26 mouse cellular contexts compared by ENCODE assay signal in genomic region chr3:36774023-36774422, GRCm38 (mm10).
DNase-seq lines count a peak whose midpoint lies in the region; ATAC-seq and TF ChIP-seq lines count a peak whose summit lies in the region.
"Had no signal": no experiment of that assay in that cellular context is flagged by ENCODE, and none has a peak within 500 bp of the region (broad histone marks: within the 10 kb centered on the region; RNA-seq: fewer than 3 reads in every experiment).

No protein-coding gene starts in this region.

- H3K9ac ChIP-seq in hindbrain, embryonic 12.5 days: no peak overlapping the region
- H3K9ac ChIP-seq in hindbrain, postnatal 0 days (replicated peaks; ENCODE audit: low read length): no peak overlapping the region
- H3K9ac ChIP-seq: embryonic facial prominence, embryonic 15.5 days; heart, embryonic 13.5 days; limb, embryonic 13.5 days; liver, embryonic 13.5 days; neural tube, embryonic 12.5 days had no signal

- TF ChIP-seq POLR2A in brain, embryonic 14.5 days (IDR thresholded peaks at IDR 0.05; ENCODE audit: borderline replicate concordance, extremely low read depth, insufficient read depth, insufficient read length, poor library complexity, severe bottlenecking): no peak

- H3K4me1 ChIP-seq in hindbrain, embryonic 12.5 days: no peaks in the 10 kb centered on the region
- H3K4me1 ChIP-seq in hindbrain, embryonic 10.5 days (replicated peaks): no peaks in the 10 kb centered on the region
- H3K4me1 ChIP-seq in hindbrain, postnatal 0 days (ENCODE audit: insufficient read depth, low read length): no peaks in the 10 kb centered on the region
- H3K4me1 ChIP-seq: embryonic facial prominence, embryonic 15.5 days; heart, embryonic 13.5 days; liver, embryonic 13.5 days; neural tube, embryonic 12.5 days had no signal

- no peak for DNase-seq in hindbrain, embryonic 10.5 days (ENCODE audit: low spot score)
- DNase-seq in brain, embryonic 14.5 days (ENCODE audit: low read depth): peak; percentile 73
- DNase-seq in hindbrain, postnatal 0 days (ENCODE audit: low spot score): peak; percentile 70
- DNase-seq in retina, embryonic 14.5 days (ENCODE audit: low spot score): peak; percentile 63
- DNase-seq in cerebellum, adult 9-10 months: no peak
- no peak for DNase-seq in lung, postnatal 25 days (ENCODE audit: low spot score)
- DNase-seq: adrenal gland, postnatal 10 days; B cell, adult 2 months; cerebellum, adult 2 months; cerebellum, postnatal 36 days; gastrocnemius, postnatal 10 days; heart, postnatal 14 days; kidney, adult 18-20 months; layer of hippocampus, adult 9-11 months; liver, embryonic 13.5 days; lung, adult 2 months; lung, postnatal 14 days; right cerebral cortex, postnatal 14 days had no signal

- peak; percentile 43; the same call in 1 of the 2 replicates for ATAC-seq in hindbrain, embryonic 12.5 days (ENCODE audit: low FRiP score)
- 0 out of 2 replicates have a peak, but pooled peaks have one; percentile 40 for ATAC-seq in hindbrain, postnatal 0 days
- ATAC-seq: forebrain, embryonic 16.5 days; inflammation-experienced regulatory T-cells, adult 6 months had no signal

- no peak overlapping the region for H3K4me2 ChIP-seq in hindbrain, embryonic 12.5 days (replicated peaks)
- no peak overlapping the region for H3K4me2 ChIP-seq in hindbrain, postnatal 0 days (ENCODE audit: low read depth, low read length)
- H3K4me2 ChIP-seq: embryonic facial prominence, embryonic 15.5 days; heart, embryonic 13.5 days; limb, embryonic 13.5 days; liver, embryonic 13.5 days; neural tube, embryonic 12.5 days had no signal

- H3K4me3 ChIP-seq in hindbrain, embryonic 12.5 days: no peak overlapping the region
- H3K4me3 ChIP-seq in hindbrain, embryonic 10.5 days: no peak overlapping the region
- no peak overlapping the region for H3K4me3 ChIP-seq in hindbrain, postnatal 0 days (ENCODE audit: low read length)
- H3K4me3 ChIP-seq: embryonic facial prominence, embryonic 15.5 days; heart, embryonic 13.5 days; limb, embryonic 13.5 days; liver, embryonic 13.5 days; neural tube, embryonic 12.5 days had no signal

- H3K27me3 ChIP-seq in hindbrain, embryonic 12.5 days: no peaks in the 10 kb centered on the region
- H3K27me3 ChIP-seq in hindbrain, embryonic 10.5 days (ENCODE audit: insufficient read depth, poor library complexity, severe bottlenecking): no peaks in the 10 kb centered on the region
- no peaks in the 10 kb centered on the region for H3K27me3 ChIP-seq in hindbrain, postnatal 0 days (ENCODE audit: insufficient read depth, low read length)
- H3K27me3 ChIP-seq: embryonic facial prominence, embryonic 15.5 days; heart, embryonic 13.5 days; liver, embryonic 13.5 days; neural tube, embryonic 12.5 days had no signal

- WGBS in hindbrain, embryonic 12.5 days: 40% methylated on average over 4 of the region's 4 CpGs
- 37% methylated on average over 4 of the region's 4 CpGs for WGBS in hindbrain, embryonic 10.5 days
- 31% methylated on average over 4 of the region's 4 CpGs for WGBS in hindbrain, postnatal 0 days

- H3K9me3 ChIP-seq in hindbrain, embryonic 12.5 days (replicated peaks): no peaks in the 10 kb centered on the region
- no peaks in the 10 kb centered on the region for H3K9me3 ChIP-seq in hindbrain, embryonic 10.5 days
- no peaks in the 10 kb centered on the region for H3K9me3 ChIP-seq in hindbrain, postnatal 0 days (ENCODE audit: low read length)
- H3K9me3 ChIP-seq: embryonic facial prominence, embryonic 15.5 days; heart, embryonic 13.5 days; limb, embryonic 13.5 days; liver, embryonic 13.5 days; neural tube, embryonic 12.5 days had no signal

- no peaks in the 10 kb centered on the region for H3K36me3 ChIP-seq in hindbrain, embryonic 12.5 days
- no peaks in the 10 kb centered on the region for H3K36me3 ChIP-seq in hindbrain, embryonic 10.5 days
- no peaks in the 10 kb centered on the region for H3K36me3 ChIP-seq in hindbrain, postnatal 0 days (ENCODE audit: insufficient read depth, low read length)
- H3K36me3 ChIP-seq: embryonic facial prominence, embryonic 15.5 days; heart, embryonic 13.5 days; limb, embryonic 13.5 days; liver, embryonic 13.5 days; neural tube, embryonic 12.5 days had no signal

- TF ChIP-seq CTCF in brain, embryonic 14.5 days (IDR thresholded peaks at IDR 0.05; ENCODE audit: borderline replicate concordance, extremely low read depth, insufficient read depth, insufficient read length): no peak
- TF ChIP-seq CTCF in hindbrain, postnatal 0 days (IDR thresholded peaks at IDR 0.05; ENCODE audit: low read depth): peak; percentile 17; the same call in 1 of the 2 replicates

- H3K27ac ChIP-seq in hindbrain, embryonic 12.5 days: no peak overlapping the region
- H3K27ac ChIP-seq in hindbrain, embryonic 10.5 days: no peak overlapping the region
- H3K27ac ChIP-seq in hindbrain, postnatal 0 days: no peak overlapping the region
- H3K27ac ChIP-seq: embryonic facial prominence, embryonic 15.5 days; heart, embryonic 13.5 days; kidney, postnatal 0 days; limb, embryonic 13.5 days; liver, embryonic 13.5 days; neural tube, embryonic 12.5 days had no signal

Comparison
In these comparisons a context has a peak if more than half of its experiments do, and no peak if none do; other contexts are left out.
1. DNase-seq: peak in brain, embryonic 14.5 days (single experiment), hindbrain, postnatal 0 days (single experiment) and retina, embryonic 14.5 days (single experiment); none in hindbrain, embryonic 10.5 days (single experiment), cerebellum, adult 9-10 months (single experiment) and lung, postnatal 25 days (single experiment).